Mouse (Mus musculus) bone marrow, adult 2 months (tissue): ENCODE results near the gene Arhgef28.

Source experiments
- CTCF ChIP-seq: fragments of 200-500 bp; IDR thresholded peaks from 2 replicates; pipeline ENCODE4 v1.5.1; 2011; ENCODE audit warnings: low read length, control low read depth; ENCODE audit not compliant: control insufficient read depth, insufficient read depth
- POLR2A ChIP-seq: fragments of 200-500 bp; IDR thresholded peaks from 2 replicates; pipeline ENCODE4 v1.6.1; 2011; ENCODE audit warnings: low read depth, mild to moderate bottlenecking, control low read depth, low read length, borderline replicate concordance; ENCODE audit not compliant: control insufficient read depth

DNA sequence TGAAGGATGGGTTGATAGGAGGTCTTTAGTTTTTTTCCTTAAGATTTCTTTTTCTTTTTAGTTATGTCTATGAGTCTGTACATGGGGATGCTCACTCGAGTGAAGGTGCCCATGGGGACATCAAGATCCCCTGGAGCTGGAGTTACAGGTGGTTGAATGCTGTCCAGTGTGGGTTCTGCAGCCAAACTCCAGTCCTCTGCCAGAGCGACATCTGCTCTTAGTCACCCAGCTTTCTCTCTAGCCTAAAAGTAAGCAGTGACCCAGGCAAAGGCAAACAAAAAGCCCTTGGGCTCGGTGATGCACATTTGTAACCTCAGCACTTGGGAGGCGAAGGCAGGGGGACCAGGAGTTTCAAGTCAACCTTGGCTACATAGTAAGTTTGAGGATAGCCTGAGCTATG is 232.3 kb downstream of the Arhgef28 start:
- TF ChIP-seq POLR2A (no peak), CTCF (no peak)
